Mouse (Mus musculus) neural tube, embryonic 12.5 days (tissue): ENCODE data around the gene Bdkrb1. TPM values are rescaled to one million over a fixed set of nuclear protein-coding genes. Genes with fewer than 3 reads are reported as not detected.

Experiments used
- polyA plus RNA-seq: library from polyadenylated mRNA; unstranded; fragments of >200 nt; fragmentation: Nextera tagmentation; extraction: Ambion mirVana; gene quantifications from 2 replicates; pipeline ENCODE4 v1.2.1, GENCODE M21; 2016

Gene Bdkrb1
- polyA plus RNA-seq, 1 experiment from 2014 or later, result not detected

Other genes starting within 250 kb of the Bdkrb1 start
- gene D430019H16Rik, start 149.2 kb upstream of the Bdkrb1 start, polyA plus RNA-seq, result 6.9 and 8.4 TPM in 2 replicates
- gene Bdkrb2, start 39.9 kb upstream of the Bdkrb1 start, polyA plus RNA-seq, result 2.0 and 2.7 TPM in 2 replicates
- 33.0 and 33.1 TPM in 2 replicates for gene Gskip, start 81.7 kb downstream of the Bdkrb1 start, polyA plus RNA-seq
- 17.2 and 18.1 TPM in 2 replicates for gene Atg2b, start 82.1 kb downstream of the Bdkrb1 start, polyA plus RNA-seq
- 0.70 and 0.86 TPM in 2 replicates for gene Ak7, start 102.9 kb downstream of the Bdkrb1 start, polyA plus RNA-seq
- 249 and 259 TPM in 2 replicates for gene Papola, start 181.6 kb downstream of the Bdkrb1 start, polyA plus RNA-seq